Mouse (Mus musculus) large intestine, adult 2 months (tissue): ENCODE results near the gene Rpl36al. TPM values are rescaled to one million over a fixed set of nuclear protein-coding genes. Genes with fewer than 3 reads are reported as not detected.
"Not testable (repeated sequence)": the region's sequence is repeated elsewhere in the genome, so short reads cannot be mapped to it uniquely, and the experiment has no call there.

ENCODE experiments used
- DNase-seq: peaks from one replicate; pipeline ENCODE4 v3.0.0-alpha.2; 2012; ENCODE audit warnings: low read depth, low spot score
- WGBS: fragments of 180-500 bp; shearing (Covaris S2); methylation state at CpG from one replicate; pipeline ENCODE4 v1.1.7; 2018; 5-methylcytosine and 5-hydroxymethylcytosine counted together
- polyA plus RNA-seq: library from polyadenylated mRNA; depleted of rRNA; stranded (reverse); fragments of >200 nt; gene quantifications from 2 replicates; pipeline ENCODE4 v1.2.3, GENCODE M21; 2012

Gene Rpl36al
- polyA plus RNA-seq, 1 experiment = 241 TPM

DNA sequence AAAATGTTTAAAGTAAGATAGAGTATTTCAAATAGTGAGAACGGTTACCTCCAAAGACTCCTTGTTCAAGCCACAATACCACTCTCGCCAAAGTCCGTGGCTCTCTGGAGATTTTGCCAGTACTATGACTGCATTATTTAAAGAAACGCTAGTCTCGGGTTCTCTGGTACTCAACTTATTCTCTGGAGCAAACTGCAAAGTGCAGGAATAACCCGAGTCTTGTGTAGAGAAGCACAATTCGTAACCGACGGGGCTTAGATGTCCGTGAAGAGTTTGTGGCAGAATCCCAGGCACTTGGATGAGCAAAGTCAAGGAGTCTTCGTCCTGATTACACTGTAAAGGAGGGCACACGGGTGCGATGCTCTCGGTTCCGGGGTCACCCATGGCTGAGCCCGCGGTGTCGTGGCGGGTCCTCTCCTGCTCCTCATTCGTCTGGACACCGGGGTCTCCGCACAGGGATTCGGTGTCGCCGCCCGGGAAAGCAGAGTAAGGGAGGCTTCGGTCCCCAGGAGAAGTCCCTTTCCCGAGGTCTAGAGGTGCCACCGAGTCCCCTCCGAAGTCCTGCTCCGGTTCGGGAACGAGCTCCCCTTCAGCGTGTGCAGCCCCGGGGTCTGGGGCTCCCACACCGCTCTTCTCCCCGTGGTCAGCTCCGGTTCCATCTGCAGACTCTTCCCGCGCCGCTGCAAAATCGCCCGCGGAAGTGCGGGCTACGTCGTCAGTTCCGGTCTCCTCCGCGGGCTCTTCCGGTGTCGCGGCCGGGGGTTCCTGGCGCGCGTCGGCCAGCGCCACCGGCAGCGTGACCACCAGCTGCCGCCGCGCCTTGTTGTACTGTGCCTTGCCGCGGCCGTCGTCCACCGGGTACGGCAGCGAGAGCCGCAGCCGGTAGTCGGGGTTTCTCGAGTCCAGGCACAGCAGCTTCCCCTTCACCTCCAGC, 12.8 kb upstream of the Rpl36al start, which contains the start of gene Gm49383:
Gene Gm49383 (minus strand): TSS at position 661 of the 934 bp plus-strand sequence.
- under 1% methylated on average over 75 of the region's 75 CpGs for WGBS
- DNase-seq = no peak

DNA sequence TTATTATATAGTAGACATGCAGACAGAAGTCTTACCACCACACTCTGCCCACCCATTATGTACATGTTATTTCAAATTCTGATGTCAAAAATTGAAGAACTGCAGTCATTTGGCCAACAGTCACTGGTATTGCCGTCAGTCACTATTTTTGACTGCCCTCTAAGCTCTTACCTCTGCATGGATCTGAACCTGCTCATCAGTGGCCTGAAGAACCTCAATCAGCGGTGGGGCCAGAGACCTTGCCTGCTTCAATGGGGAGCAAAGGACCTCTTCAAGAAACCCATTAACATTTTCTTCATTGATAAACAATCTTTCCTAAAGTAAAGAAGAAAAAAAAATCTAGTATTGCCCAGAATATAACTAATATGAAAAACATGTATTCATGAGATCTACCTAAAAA, 8.8 kb upstream of the Rpl36al start:
- 86% methylated on average over 2 of the region's 2 CpGs for WGBS
- no peak for DNase-seq

GRCm38 (mm10) chr12:69191396-69191795, 7.5 kb upstream of the Rpl36al start:
- no peak for DNase-seq
- 92% methylated on average over 5 of the region's 5 CpGs for WGBS

DNA sequence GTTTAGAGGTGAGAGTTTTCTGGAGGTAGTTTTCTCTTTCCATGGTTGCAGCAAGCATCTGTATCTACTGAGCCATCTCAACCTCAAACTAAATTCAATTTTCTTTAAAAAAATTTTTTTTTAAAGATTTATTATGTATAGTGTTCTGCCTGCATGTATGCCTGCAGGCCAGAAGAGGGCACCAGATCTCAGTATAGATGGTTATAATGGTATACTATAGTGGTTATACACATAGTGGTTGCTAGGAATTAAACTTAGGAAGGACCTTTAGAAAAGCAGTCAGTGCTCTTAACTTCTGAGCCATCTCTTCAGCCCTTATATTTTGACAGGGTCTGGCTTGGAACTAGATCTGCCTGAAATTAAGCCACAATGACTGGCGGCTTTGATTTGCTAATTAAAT, 6.6 kb upstream of the Rpl36al start:
- 97% methylated on average over 1 of the region's 1 CpGs for WGBS
- DNase-seq = no peak

DNA sequence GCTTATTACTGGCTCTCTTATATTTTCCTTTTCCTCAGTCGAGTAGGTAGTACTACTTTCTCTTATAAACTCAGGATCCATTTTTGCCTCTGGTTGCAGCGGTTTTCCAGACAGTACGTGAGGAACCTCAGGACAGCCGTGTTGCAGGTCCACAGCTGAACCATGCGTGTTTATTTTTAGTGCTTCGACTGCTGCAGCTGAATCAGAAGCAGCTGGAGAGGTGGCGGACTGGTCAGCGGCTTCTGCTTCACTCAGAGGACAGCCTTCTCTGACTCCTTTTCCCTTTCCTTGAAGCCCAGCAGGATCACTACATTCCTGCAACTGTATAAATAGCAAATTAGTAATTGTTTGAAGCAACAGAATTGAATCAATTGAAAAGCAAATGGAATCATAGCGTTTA, 6.2 kb upstream of the Rpl36al start:
- no peak for DNase-seq
- WGBS = 82% methylated on average over 9 of the region's 9 CpGs

DNA sequence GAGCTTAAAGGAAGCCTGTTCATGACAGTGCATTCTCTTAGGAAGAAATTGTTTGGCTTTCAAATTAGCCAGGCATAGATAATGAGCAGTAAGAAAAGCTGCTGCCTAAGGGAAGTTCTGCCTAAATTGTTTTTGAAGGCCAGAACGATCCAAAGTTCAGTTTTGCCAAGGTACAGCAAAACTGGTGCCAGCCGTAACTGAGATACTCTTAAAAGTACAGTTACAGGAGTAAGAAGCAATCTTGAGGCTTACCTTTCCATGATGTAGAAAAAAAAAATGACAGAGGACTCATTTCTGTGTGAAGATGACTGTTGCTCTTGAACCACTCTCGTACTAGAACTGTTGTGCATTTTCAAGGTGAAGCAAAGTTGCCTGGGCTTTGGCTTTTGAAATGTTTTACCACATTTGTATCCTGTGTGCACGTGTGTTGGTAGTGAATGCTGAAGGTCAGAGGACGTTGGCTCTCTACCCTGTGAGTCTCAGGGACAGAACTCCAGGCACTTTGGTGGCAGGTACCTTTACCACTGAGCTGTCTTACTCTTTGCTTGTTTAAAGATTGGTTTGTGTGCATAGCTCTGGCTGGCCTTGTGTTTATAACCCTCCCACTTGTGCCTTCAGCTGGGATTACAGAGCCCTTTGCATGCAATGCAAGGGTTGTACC, 3.1 kb upstream of the Rpl36al start:
- WGBS = 26% methylated on average over 5 of the region's 5 CpGs
- no peak for DNase-seq

GRCm38 (mm10) chr12:69185371-69185770, 1.5 kb upstream of the Rpl36al start:
- 45% methylated on average over 7 of the region's 7 CpGs for WGBS
- no peak for DNase-seq

GRCm38 (mm10) chr12:69184342-69185295, 736 bp upstream of the Rpl36al start:
- no peak for DNase-seq
- 1% methylated on average over 82 of the region's 86 CpGs for WGBS

DNA sequence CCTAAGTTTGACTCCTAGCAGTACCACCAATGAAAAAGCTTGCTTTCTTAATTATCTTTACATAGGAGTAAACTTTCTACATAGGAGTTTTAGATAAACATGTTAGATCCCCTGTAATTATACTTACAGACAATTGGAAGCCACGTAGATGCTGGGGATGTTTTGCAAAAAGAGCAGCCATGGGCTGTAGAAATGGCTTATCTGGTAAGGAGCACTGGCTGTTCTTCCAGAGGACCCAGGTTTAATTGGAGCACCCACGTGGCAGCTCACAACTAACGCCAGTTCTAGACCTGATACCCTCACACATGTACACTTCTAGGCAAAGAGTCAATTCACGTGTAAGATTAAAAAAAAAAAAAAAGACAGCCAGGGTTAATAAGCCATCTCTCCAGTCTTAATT, 2.1 kb downstream of the Rpl36al start:
- 82% methylated on average over 4 of the region's 4 CpGs for WGBS
- DNase-seq = no peak

DNA sequence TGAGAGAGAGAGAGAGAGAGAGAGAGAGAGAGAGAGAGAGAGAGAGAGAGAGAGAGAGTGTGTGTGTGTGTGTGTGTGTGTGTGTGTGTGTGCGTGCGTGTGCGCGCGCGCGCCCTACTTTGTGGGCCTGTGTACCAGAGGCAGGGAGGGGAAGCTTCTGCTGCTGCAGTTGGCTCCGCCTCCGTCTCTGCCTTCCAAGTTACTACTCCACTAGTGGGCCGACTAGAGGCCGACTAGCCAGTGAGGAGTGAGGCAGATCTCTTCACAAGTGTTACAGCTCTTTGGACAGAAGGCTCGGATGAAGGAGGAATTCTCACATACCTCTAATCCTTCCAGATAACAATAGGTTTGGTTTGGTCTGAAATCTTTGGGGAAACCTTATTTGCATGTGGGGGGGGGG, 4.5 kb downstream of the Rpl36al start:
- 80% methylated on average over 12 of the region's 12 CpGs for WGBS
- no peak for DNase-seq

GRCm38 (mm10) chr12:69177526-69177925, 6.4 kb downstream of the Rpl36al start:
- 82% methylated on average over 3 of the region's 3 CpGs for WGBS
- no peak for DNase-seq

DNA sequence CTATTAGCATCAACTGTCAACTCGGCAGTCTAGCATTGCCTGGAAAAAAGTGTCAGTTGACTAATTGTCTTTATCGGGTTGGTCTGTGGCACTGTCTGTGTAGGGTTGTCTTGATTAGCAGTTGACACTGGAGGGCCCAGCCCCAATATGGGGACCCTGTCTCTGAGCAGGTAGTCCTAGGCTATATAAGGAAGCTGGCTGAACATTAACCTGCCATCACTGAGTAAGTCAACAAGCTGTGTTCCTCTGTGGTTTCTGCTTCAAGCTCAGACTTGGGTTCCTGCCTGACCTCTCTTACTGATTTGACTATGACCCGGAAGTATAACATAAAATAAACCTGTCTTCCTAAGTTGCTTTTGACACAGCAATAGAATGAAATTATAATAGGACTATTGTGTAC, 7.9 kb downstream of the Rpl36al start:
- DNase-seq = no peak
- WGBS = 47% methylated on average over 3 of the region's 3 CpGs

DNA sequence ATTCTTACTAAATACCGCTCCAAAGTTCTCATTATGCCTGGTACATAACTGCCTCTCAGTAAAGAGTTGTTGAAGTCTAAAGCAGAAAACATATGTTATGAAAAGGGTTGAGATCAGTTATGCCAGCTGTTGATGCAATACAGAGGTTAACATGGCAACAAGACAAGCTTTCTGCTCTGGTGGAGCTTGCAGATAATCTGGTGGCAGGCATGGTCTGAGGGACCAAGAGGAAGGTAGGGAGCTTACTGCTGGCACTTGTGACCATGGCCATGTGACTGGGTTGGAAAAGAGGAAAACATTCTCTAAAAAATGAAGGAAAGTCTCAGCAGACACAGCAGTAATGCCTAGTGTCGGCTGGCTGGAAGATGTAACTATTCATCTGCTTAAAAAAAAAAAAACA, 12.6 kb downstream of the Rpl36al start:
- DNase-seq = no peak

GRCm38 (mm10) chr12:69168461-69169106, 15.3 kb downstream of the Rpl36al start, which contains the start of gene Lrr1:
Gene Lrr1 (plus strand): TSS chr12:69168814.
- no peak for DNase-seq
- under 1% methylated on average over 40 of the region's 40 CpGs for WGBS

More for the DNA sequence above, 12.6 kb downstream of the Rpl36al start:
- WGBS = 93% methylated on average over 2 of the region's 2 CpGs

DNA sequence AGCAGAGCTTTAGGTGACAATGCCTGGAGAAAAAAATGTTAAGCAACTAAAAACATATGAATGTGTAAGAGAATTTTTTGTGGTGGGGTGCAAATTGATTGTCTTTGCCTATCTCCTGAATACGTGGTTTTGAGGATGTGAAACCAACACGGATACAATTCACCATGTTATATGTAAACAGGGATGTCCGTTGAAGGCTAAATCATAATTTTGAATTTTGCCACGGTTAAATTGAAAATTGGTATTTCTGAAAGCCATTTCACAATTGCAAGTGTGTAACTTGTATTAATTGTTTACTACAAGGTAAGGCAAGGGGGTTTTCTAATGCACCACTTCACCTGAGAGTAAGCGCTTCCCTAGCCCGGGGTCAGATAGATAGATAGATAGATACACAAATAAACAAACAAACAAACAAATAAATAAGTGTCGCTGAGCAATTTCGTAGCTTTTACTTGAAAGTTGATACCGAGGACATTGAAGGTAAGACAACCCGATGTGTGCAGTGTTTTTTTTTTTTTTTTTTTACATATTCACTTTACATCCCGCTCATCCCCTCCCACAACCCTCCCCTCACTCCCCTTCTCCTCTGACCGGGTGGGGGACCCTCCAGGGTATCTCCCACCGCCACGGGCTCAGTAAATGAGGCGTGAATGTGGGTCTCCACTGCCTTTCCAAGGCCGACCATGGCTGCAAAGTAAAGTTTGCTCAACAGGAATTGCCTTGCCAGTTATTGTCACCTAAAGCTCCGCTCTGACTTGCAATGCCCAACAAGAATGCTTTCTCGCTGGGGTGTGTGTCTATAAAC, 16.0 kb downstream of the Rpl36al start:
- 10% methylated on average over 18 of the region's 18 CpGs for WGBS
- DNase-seq = no peak

- DNase-seq = not testable (repeated sequence)
- WGBS = 81% methylated on average over 8 of the region's 8 CpGs
Measured at GRCm38 (mm10) chr12:69166861-69167581, 16.9 kb downstream of the Rpl36al start.

DNA sequence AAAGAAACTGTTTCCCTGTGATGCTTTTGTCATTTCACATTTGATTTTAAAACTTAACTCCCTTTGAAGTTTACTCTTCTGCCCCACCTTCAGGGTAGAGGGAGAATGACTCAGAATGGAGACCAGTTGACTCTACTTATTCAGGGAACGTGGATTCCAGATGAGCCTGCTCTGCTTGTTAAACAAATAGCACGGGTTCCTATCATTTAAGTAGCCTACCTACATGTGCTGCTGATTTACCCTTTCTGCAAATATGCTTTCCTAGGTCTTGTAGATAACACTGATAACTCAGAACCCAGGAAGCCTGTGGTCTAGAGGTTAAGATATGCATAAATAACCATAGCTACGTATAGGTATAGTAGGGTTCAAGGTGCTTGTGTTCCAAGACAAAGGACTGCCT, 19.0 kb downstream of the Rpl36al start:
- 38% methylated on average over 3 of the region's 3 CpGs for WGBS
- DNase-seq = no peak

GRCm38 (mm10) chr12:69163586-69163985, 20.3 kb downstream of the Rpl36al start:
- DNase-seq = not testable (repeated sequence)
- 84% methylated on average over 4 of the region's 4 CpGs for WGBS
